Mouse (Mus musculus) spleen, postnatal 10 days (tissue): Measurements from ENCODE around the gene Gins3.
"Not testable (repeated sequence)": the region's sequence is repeated elsewhere in the genome, so short reads cannot be mapped to it uniquely, and the experiment has no call there.

Experiments used
- DNase-seq, 2 experiments: peaks; one replicate each; pipeline ENCODE4 v3.0.0; 2021 to 2022; ENCODE audit warnings: low spot score in 2 of 2

Gins3 gene

GRCm38 (mm10) chr8:95633262-95634062 lies at the start of gene Gins3:
Gene Gins3 (plus strand): TSS chr8:95633453.
- DNase-seq = peak; percentile 94

- no peak for DNase-seq
Observed at GRCm38 (mm10) chr8:95587339-95587738, 45.9 kb upstream of the Gins3 start.

- no peak for DNase-seq
Observed at GRCm38 (mm10) chr8:95589282-95589681, 44.0 kb upstream of the Gins3 start.

GRCm38 (mm10) chr8:95590539-95590938 lies 42.7 kb upstream of the Gins3 start:
- no peak for DNase-seq

GRCm38 (mm10) chr8:95592131-95592780 lies 41.0 kb upstream of the Gins3 start:
- DNase-seq = peak; percentile 47 to 56

- no peak for DNase-seq
Observed at GRCm38 (mm10) chr8:95593439-95594393, 39.5 kb upstream of the Gins3 start.

GRCm38 (mm10) chr8:95595131-95595530 lies 38.1 kb upstream of the Gins3 start:
- no peak for DNase-seq

- no peak for DNase-seq
Observed at GRCm38 (mm10) chr8:95596841-95597241, 36.4 kb upstream of the Gins3 start.

GRCm38 (mm10) chr8:95599861-95600260 lies 33.4 kb upstream of the Gins3 start:
- DNase-seq = peak; percentile 58 to 66

GRCm38 (mm10) chr8:95601306-95601705 lies 31.9 kb upstream of the Gins3 start:
- DNase-seq = no peak

GRCm38 (mm10) chr8:95602168-95602567 lies 31.1 kb upstream of the Gins3 start:
- no peak for DNase-seq

- DNase-seq = not testable (repeated sequence)
Observed at GRCm38 (mm10) chr8:95606509-95606908, 26.7 kb upstream of the Gins3 start.

- DNase-seq = no peak
Observed at GRCm38 (mm10) chr8:95607210-95607609, 26.0 kb upstream of the Gins3 start.

- no peak for DNase-seq
Observed at GRCm38 (mm10) chr8:95609406-95609805, 23.8 kb upstream of the Gins3 start.

GRCm38 (mm10) chr8:95610749-95611148 lies 22.5 kb upstream of the Gins3 start:
- DNase-seq = peak; percentile 28 to 61

- DNase-seq = no peak
Observed at GRCm38 (mm10) chr8:95611769-95612168, 21.5 kb upstream of the Gins3 start.

GRCm38 (mm10) chr8:95616383-95616782 lies 16.9 kb upstream of the Gins3 start:
- DNase-seq = no peak

GRCm38 (mm10) chr8:95620046-95620445 lies 13.2 kb upstream of the Gins3 start:
- DNase-seq = no peak

GRCm38 (mm10) chr8:95624833-95625232 lies 8.4 kb upstream of the Gins3 start:
- no peak for DNase-seq

GRCm38 (mm10) chr8:95632840-95633239 lies 413 bp upstream of the Gins3 start:
- no peak for DNase-seq

GRCm38 (mm10) chr8:95634063-95634340 lies 749 bp downstream of the Gins3 start:
- DNase-seq = no peak

- no peak for DNase-seq
Observed at GRCm38 (mm10) chr8:95644942-95645341, 11.7 kb downstream of the Gins3 start.
